Mouse (Mus musculus) kidney, adult 2 months (tissue): Measurements from ENCODE around the gene Cisd1. TPM values are rescaled to one million over a fixed set of nuclear protein-coding genes. Genes with fewer than 3 reads are reported as not detected.
A peak's percentile ranks its signal among the peaks of the same experiment; 100 is the strongest.

Experiments
- DNase-seq: peaks from one replicate; pipeline ENCODE4 v3.0.0; 2021
- H3K27ac ChIP-seq: fragments of 200-500 bp; 2 replicates; pipeline ENCODE4 v1.5.1; 2012; ENCODE audit warnings: low read depth, low read length, control low read depth, inconsistent platforms; ENCODE audit not compliant: insufficient read depth
- H3K27me3 ChIP-seq: fragments of 200-500 bp; replicated peaks from 2 replicates; pipeline ENCODE4 v1.6.1; 2012; ENCODE audit warnings: mild to moderate bottlenecking, moderate library complexity, low read length, inconsistent platforms; ENCODE audit not compliant: control insufficient read depth, insufficient read depth
- H3K36me3 ChIP-seq: fragments of 200-500 bp; 2 replicates; pipeline ENCODE4 v1.6.1; 2012; ENCODE audit warnings: mild to moderate bottlenecking, moderate library complexity, low read length, inconsistent platforms; ENCODE audit not compliant: control insufficient read depth, insufficient read depth
- H3K4me1 ChIP-seq: fragments of 200-500 bp; 2 replicates; pipeline ENCODE4 v1.6.1; 2011; ENCODE audit warnings: low read length; ENCODE audit not compliant: control insufficient read depth, insufficient read depth
- H3K4me3 ChIP-seq: fragments of 200-500 bp; 2 replicates; pipeline ENCODE4 v1.5.1; 2011; ENCODE audit warnings: mild to moderate bottlenecking, low read depth, low read length, control low read depth; ENCODE audit not compliant: insufficient read depth
- CTCF ChIP-seq: fragments of 200-500 bp; conservative IDR thresholded peaks from 2 replicates; pipeline ENCODE4 v1.5.1; 2011; ENCODE audit warnings: low read depth, mild to moderate bottlenecking, control low read depth, low read length, moderate library complexity, mixed read lengths; ENCODE audit not compliant: insufficient read depth, insufficient read length
- POLR2A ChIP-seq: fragments of 200-500 bp; IDR thresholded peaks from one replicate; pipeline ENCODE4 v1.6.1; 2011; ENCODE audit warnings: low read depth, low read length, control low read depth
- WGBS: fragments of 180-500 bp; shearing (Covaris S2); methylation state at CpG from one replicate; pipeline ENCODE4 v1.1.7; 2018; 5-methylcytosine and 5-hydroxymethylcytosine counted together
- polyA plus RNA-seq: library from polyadenylated mRNA; depleted of rRNA; stranded (reverse); fragments of >200 nt; gene quantifications from 2 replicates; pipeline ENCODE4 v1.2.3, GENCODE M21; 2012

Gene Cisd1
- polyA plus RNA-seq, 1 experiment, result 319 TPM

GRCm38 (mm10) chr10:71327386-71327785 lies 17.4 kb downstream of the Cisd1 start:
- WGBS, result 82% methylated on average over 10 of the region's 10 CpGs

GRCm38 (mm10) chr10:71326789-71327188 lies 18.0 kb downstream of the Cisd1 start:
- peak; percentile 81 for DNase-seq
- TF ChIP-seq POLR2A (no peak), CTCF (peak; percentile 97)
- WGBS, result 12% methylated on average over 7 of the region's 7 CpGs
- Histone ChIP-seq H3K4me3 (no peak overlapping the region), H3K27ac (peak overlapping the region; percentile 33; the same call in 1 of the 2 replicates), H3K36me3 (peaks cover 9% of the 10 kb centered on the region), H3K27me3 (no peaks in the 10 kb centered on the region), H3K4me1 (peaks cover 3% of the 10 kb centered on the region; the same call in 1 of the 2 replicates)

More at GRCm38 (mm10) chr10:71327386-71327785, 17.4 kb downstream of the Cisd1 start:
- TF ChIP-seq POLR2A, result no peak
- no peak for TF ChIP-seq CTCF
- H3K4me3 ChIP-seq, result no peak overlapping the region
- peaks cover 9% of the 10 kb centered on the region for H3K36me3 ChIP-seq
- no peak overlapping the region for H3K27ac ChIP-seq
- DNase-seq, result no peak
- no peaks in the 10 kb centered on the region for H3K27me3 ChIP-seq
- H3K4me1 ChIP-seq, result peaks cover 3% of the 10 kb centered on the region; the same call in 1 of the 2 replicates

DNA sequence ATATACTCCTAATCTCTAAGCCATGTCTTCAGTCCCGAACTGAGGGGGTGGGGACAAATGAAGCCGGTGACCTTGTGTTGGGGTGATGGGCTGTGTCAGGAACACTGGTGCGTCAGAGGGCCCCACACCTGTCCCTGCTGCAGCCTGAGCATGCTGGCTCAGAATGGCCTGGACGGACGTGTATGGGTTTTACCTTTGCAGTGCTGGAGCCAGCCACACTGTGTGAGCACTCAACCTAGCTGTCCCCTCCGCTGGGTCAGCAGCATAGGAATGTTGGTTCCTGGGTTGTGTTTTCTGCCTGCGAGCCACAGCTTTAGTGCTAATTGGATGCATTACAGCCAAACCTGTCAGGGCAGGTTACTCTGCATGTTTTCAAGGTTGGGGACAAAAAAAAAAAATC lies 18.6 kb downstream of the Cisd1 start:
- no peak overlapping the region; the same call in 1 of the 2 replicates for H3K27ac ChIP-seq
- TF ChIP-seq CTCF, result no peak
- no peak for TF ChIP-seq POLR2A
- no peaks in the 10 kb centered on the region for H3K27me3 ChIP-seq
- peaks cover 3% of the 10 kb centered on the region; the same call in 1 of the 2 replicates for H3K4me1 ChIP-seq
- no peak overlapping the region for H3K4me3 ChIP-seq
- 58% methylated on average over 7 of the region's 7 CpGs for WGBS
- peaks cover 9% of the 10 kb centered on the region for H3K36me3 ChIP-seq
- DNase-seq, result peak; percentile 48

DNA sequence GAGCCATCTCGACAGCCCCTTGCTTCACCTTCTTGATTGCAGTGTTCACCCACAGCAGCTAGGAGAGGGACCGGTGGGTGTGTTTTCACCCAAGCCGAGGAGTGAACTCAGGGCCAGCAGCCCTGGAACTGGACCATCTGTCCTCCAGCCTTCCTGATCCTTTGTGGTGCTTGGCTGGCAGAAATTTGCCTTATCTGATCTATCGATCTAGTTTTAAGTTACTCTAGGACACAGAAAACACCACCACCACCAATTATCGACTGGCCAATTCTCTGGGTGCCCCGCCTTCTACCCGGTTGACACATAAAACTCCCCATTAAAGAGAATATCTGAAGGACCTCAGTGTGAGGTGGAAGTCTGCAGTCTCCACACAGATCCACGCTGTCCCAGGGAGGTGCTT lies 21.1 kb downstream of the Cisd1 start:
- H3K36me3 ChIP-seq, result no peaks in the 10 kb centered on the region
- peaks cover under 1% of the 10 kb centered on the region; the same call in 1 of the 2 replicates for H3K4me1 ChIP-seq
- no peak for DNase-seq
- no peaks in the 10 kb centered on the region for H3K27me3 ChIP-seq
- WGBS, result 78% methylated on average over 8 of the region's 8 CpGs
- H3K27ac ChIP-seq, result no peak overlapping the region
- H3K4me3 ChIP-seq, result no peak overlapping the region
- TF ChIP-seq POLR2A (no peak), CTCF (no peak)

DNA sequence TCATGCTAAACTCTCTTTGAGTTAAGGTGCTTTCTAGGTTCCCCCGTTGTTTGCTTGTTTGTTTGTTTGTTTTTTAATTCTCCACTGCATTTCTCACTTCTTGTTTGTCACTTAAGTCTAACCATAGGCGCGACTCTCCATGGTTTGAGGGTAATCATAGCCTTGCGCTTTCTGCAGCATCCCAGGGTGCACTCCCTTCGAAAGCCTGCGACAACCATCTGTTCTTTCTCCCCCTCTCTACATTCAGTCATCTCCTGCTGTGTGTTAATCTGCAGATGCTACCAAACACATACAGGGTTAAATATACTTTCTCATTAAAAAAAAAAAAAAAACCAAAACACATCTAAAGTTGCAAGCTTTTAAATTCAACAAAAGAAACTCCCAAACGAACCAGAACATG lies 28.3 kb downstream of the Cisd1 start:
- Histone ChIP-seq H3K4me3 (no peak overlapping the region), H3K36me3 (no peaks in the 10 kb centered on the region), H3K4me1 (no peaks in the 10 kb centered on the region), H3K27me3 (no peaks in the 10 kb centered on the region), H3K27ac (no peak overlapping the region)
- TF ChIP-seq CTCF (no peak), POLR2A (no peak)
- DNase-seq, result no peak
- 74% methylated on average over 7 of the region's 7 CpGs for WGBS

- DNase-seq, result no peak
- no peaks in the 10 kb centered on the region for H3K4me1 ChIP-seq
- no peak overlapping the region for H3K4me3 ChIP-seq
- no peak overlapping the region for H3K27ac ChIP-seq
- WGBS, result 80% methylated on average over 11 of the region's 11 CpGs
- H3K27me3 ChIP-seq, result no peaks in the 10 kb centered on the region
- H3K36me3 ChIP-seq, result no peaks in the 10 kb centered on the region
- TF ChIP-seq POLR2A (no peak), CTCF (no peak)
These were observed 28.7 kb downstream of the Cisd1 start for GRCm38 (mm10) chr10:71316056-71316455.

- DNase-seq, result no peak
- H3K4me3 ChIP-seq, result no peak overlapping the region
- H3K4me1 ChIP-seq, result no peaks in the 10 kb centered on the region
- H3K27ac ChIP-seq, result no peak overlapping the region
- H3K36me3 ChIP-seq, result no peaks in the 10 kb centered on the region
- no peaks in the 10 kb centered on the region for H3K27me3 ChIP-seq
- 49% methylated on average over 3 of the region's 3 CpGs for WGBS
- TF ChIP-seq POLR2A (no peak), CTCF (no peak)
These were observed 30.2 kb downstream of the Cisd1 start for GRCm38 (mm10) chr10:71314596-71314995.
